Mouse (Mus musculus) heart, adult 8-10 months (tissue): ENCODE results near the gene Rpn1. TPM values are rescaled to one million over a fixed set of nuclear protein-coding genes. Genes with fewer than 3 reads are reported as not detected.

Experiments used
- microRNA-seq: library from miRNA; unstranded; fragments of <30 nt; microRNA quantifications from one replicate; pipeline ENCODE4 v1.2.0, GENCODE M21; 2022
- total RNA-seq, 4 experiments: library from RNA; stranded (reverse); gene quantifications; 2 replicates each; pipeline ENCODE4 v1.2.4; 2022

Gene Rpn1
- total RNA-seq, 4 experiments from 2014 or later: 92.5 to 117 (median 111) TPM

Small RNA genes within 50 kb of the gene (microRNA-seq; reads per million reads assigned to microRNA genes)
- gene Mir6376: not detected

Other genes starting within 250 kb of the Rpn1 start
- 1 to 10 TPM in 1 of 4 experiments, under 1 TPM in 1, not detected in 2; 0.24 to 1.9 TPM for gene Gm45140, start 248.7 kb upstream of the Rpn1 start, total RNA-seq
- 10 to 100 TPM; 18.4 to 28.1 (median 20.6) TPM for gene Isy1, start 245.7 kb upstream of the Rpn1 start, total RNA-seq
- gene Cnbp, start 233.4 kb upstream of the Rpn1 start, total RNA-seq: 100 to 1,000 TPM; 315 to 376 (median 329) TPM
- 10 to 100 TPM; 38.3 to 41.1 (median 40.0) TPM for gene Copg1, start 196.7 kb upstream of the Rpn1 start, total RNA-seq
- gene Hmces, start 170.5 kb upstream of the Rpn1 start, total RNA-seq: 1 to 10 TPM; 7.8 to 9.4 (median 9.1) TPM
- gene H1fx, start 102.8 kb upstream of the Rpn1 start, total RNA-seq: 1 to 10 TPM in 2 of 4 experiments, under 1 TPM in 2; 0.80 to 1.4 (median 1.2) TPM
- gene Rab7, start 39.2 kb upstream of the Rpn1 start, total RNA-seq: 100 to 1,000 TPM; 276 to 300 (median 281) TPM
- gene Gata2, start 109.4 kb downstream of the Rpn1 start, total RNA-seq: 10 to 100 TPM; 13.5 to 20.0 (median 17.4) TPM
- not detected for gene Dnajb8, start 137.8 kb downstream of the Rpn1 start, total RNA-seq